ENCODE assay signal across 9 mouse cellular contexts in genomic region chr11:11968830-11969229, GRCm38 (mm10).
DNase-seq lines count a peak whose midpoint lies in the region; ATAC-seq and TF ChIP-seq lines count a peak whose summit lies in the region.
"Had no signal": no experiment of that assay in that cellular context is flagged by ENCODE, and none has a peak within 500 bp of the region (broad histone marks: within the 10 kb centered on the region; RNA-seq: fewer than 3 reads in every experiment).

No protein-coding gene starts in this region.

- H3K9ac ChIP-seq in embryonic facial prominence, embryonic 12.5 days, result no peak overlapping the region
- peak overlapping the region; percentile 72 for H3K9ac ChIP-seq in heart, embryonic 13.5 days
- no peak overlapping the region for H3K9ac ChIP-seq in limb, embryonic 14.5 days (ENCODE audit: low read depth, low read length, severe bottlenecking)
- H3K9ac ChIP-seq: neural tube, embryonic 13.5 days had no signal

- TF ChIP-seq POLR2A in limb, embryonic 14.5 days (IDR thresholded peaks at IDR 0.05; ENCODE audit: borderline replicate concordance, extremely low read depth, insufficient read depth, insufficient read length), result no peak

- H3K36me3 ChIP-seq in embryonic facial prominence, embryonic 12.5 days, result peaks cover 47% of the 10 kb centered on the region
- peaks cover 89% of the 10 kb centered on the region for H3K36me3 ChIP-seq in heart, embryonic 13.5 days
- peaks cover 68% of the 10 kb centered on the region for H3K36me3 ChIP-seq in limb, embryonic 14.5 days (ENCODE audit: control insufficient read depth, insufficient read depth, low read length)

- no peaks in the 10 kb centered on the region for H3K27me3 ChIP-seq in embryonic facial prominence, embryonic 12.5 days
- no peaks in the 10 kb centered on the region for H3K27me3 ChIP-seq in heart, embryonic 13.5 days (replicated peaks)
- no peaks in the 10 kb centered on the region for H3K27me3 ChIP-seq in limb, embryonic 14.5 days (ENCODE audit: control insufficient read depth, insufficient read depth, low read length)
- H3K27me3 ChIP-seq: neural tube, embryonic 13.5 days had no signal

- WGBS in embryonic facial prominence, embryonic 12.5 days, result 66% methylated on average over 6 of the region's 6 CpGs
- 41% methylated on average over 6 of the region's 6 CpGs for WGBS in heart, embryonic 13.5 days
- 30% methylated on average over 6 of the region's 6 CpGs for WGBS in limb, embryonic 14.5 days

- no peak for ATAC-seq in embryonic facial prominence, embryonic 12.5 days (ENCODE audit: insufficient number of reproducible peaks, insufficient read depth, low FRiP score, low TSS enrichment)
- no peak for ATAC-seq in heart, embryonic 13.5 days (ENCODE audit: extremely low read depth, insufficient number of reproducible peaks, low FRiP score, low TSS enrichment)
- ATAC-seq in limb, embryonic 14.5 days (ENCODE audit: low FRiP score, low read depth), result peak; percentile 31; the same call in 1 of the 2 replicates

- intact Hi-C loops in left cerebral cortex, postnatal 4 days (cut with DNase I), result no loop called here

- H3K4me1 ChIP-seq in embryonic facial prominence, embryonic 12.5 days, result peaks cover 6% of the 10 kb centered on the region; the same call in 1 of the 2 replicates
- peaks cover 79% of the 10 kb centered on the region for H3K4me1 ChIP-seq in heart, embryonic 13.5 days
- H3K4me1 ChIP-seq in limb, embryonic 14.5 days (ENCODE audit: control insufficient read depth, insufficient read depth, low read length), result peaks cover 11% of the 10 kb centered on the region; the same call in 1 of the 2 replicates

- peak overlapping the region; percentile 65 for H3K27ac ChIP-seq in embryonic facial prominence, embryonic 12.5 days
- peak overlapping the region; percentile 87 for H3K27ac ChIP-seq in heart, embryonic 13.5 days (replicated peaks)
- H3K27ac ChIP-seq in limb, embryonic 14.5 days (replicated peaks; ENCODE audit: low read depth, low read length), result peak overlapping the region; percentile 61
- H3K27ac ChIP-seq: neural tube, embryonic 13.5 days had no signal

- H3K4me2 ChIP-seq in embryonic facial prominence, embryonic 12.5 days (replicated peaks), result no peak overlapping the region
- no peak overlapping the region for H3K4me2 ChIP-seq in heart, embryonic 13.5 days
- no peak overlapping the region for H3K4me2 ChIP-seq in limb, embryonic 14.5 days (replicated peaks; ENCODE audit: low read depth, low read length, severe bottlenecking)
- H3K4me2 ChIP-seq: neural tube, embryonic 13.5 days had no signal

- H3K9me3 ChIP-seq in embryonic facial prominence, embryonic 12.5 days, result no peaks in the 10 kb centered on the region
- H3K9me3 ChIP-seq in heart, embryonic 13.5 days, result 0 out of 2 replicates have a peak, but pooled peaks cover 7% of the 10 kb centered on the region
- H3K9me3 ChIP-seq in limb, embryonic 14.5 days (ENCODE audit: control insufficient read depth, low read length), result peaks cover 6% of the 10 kb centered on the region

- H3K4me3 ChIP-seq in embryonic facial prominence, embryonic 12.5 days, result no peak overlapping the region
- no peak overlapping the region for H3K4me3 ChIP-seq in heart, embryonic 13.5 days
- H3K4me3 ChIP-seq in limb, embryonic 14.5 days (replicated peaks; ENCODE audit: low read length), result no peak overlapping the region
- H3K4me3 ChIP-seq: neural tube, embryonic 13.5 days had no signal

- DNase-seq in adipocyte (ENCODE audit: low spot score), result peak; percentile 69
- peak; percentile 71 for DNase-seq in limb, embryonic 14.5 days (ENCODE audit: low spot score)
- DNase-seq in adrenal gland, postnatal 25 days, result no peak
- DNase-seq in ovary, postnatal 36 days (ENCODE audit: low spot score), result no peak
- no peak for DNase-seq in thymus, postnatal 36 days
- no peak for DNase-seq in left cerebral cortex, postnatal 4 days

Comparison
In these comparisons a context has a peak if more than half of its experiments do, and no peak if none do; other contexts are left out.
1. DNase-seq: peak in adipocyte (single experiment) and limb, embryonic 14.5 days (single experiment); none in adrenal gland, postnatal 25 days (single experiment), ovary, postnatal 36 days (single experiment), thymus, postnatal 36 days (0 of 2) and left cerebral cortex, postnatal 4 days (single experiment).
2. Peak in every context shown above with its lines, with median percentiles within 50 percentile points of each other: H3K27ac ChIP-seq.